In the genomic region with DNA sequence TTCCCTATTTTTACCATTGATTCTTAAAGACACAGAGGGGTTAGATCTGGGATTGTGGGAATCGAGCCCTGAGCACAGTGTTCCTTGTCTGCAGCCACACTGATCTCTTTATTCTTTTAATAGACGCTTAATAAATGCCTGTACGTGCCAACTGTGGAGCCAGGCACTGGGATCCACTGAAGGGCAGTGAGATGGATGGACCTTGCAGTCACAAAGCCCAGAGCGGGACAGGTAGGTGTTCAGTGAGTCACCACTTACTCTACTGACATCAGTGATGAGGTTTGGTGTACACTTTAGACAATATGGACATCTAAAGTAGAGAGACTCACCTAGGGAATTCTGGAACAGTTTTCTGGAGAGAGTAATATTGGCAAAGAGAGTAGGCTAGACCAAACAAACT, we compare ENCODE assay signal across 32 mouse cellular contexts. TPM values are rescaled to one million over a fixed set of nuclear protein-coding genes. Genes with fewer than 3 reads are reported as not detected.
"Had no signal": no experiment of that assay in that cellular context is flagged by ENCODE, and none has a peak within 500 bp of the region (broad histone marks: within the 10 kb centered on the region; RNA-seq: fewer than 3 reads in every experiment).

No protein-coding gene starts in this region.

- H3K27me3 ChIP-seq: heart, embryonic 13.5 days; heart, embryonic 15.5 days; hindbrain, embryonic 13.5 days; hindbrain, embryonic 15.5 days; kidney, embryonic 15.5 days; limb, embryonic 13.5 days; limb, embryonic 15.5 days had no signal

- H3K27ac ChIP-seq: gastrocnemius, adult 2 months; heart, embryonic 13.5 days; heart, embryonic 15.5 days; hindbrain, embryonic 13.5 days; hindbrain, embryonic 15.5 days; hindbrain, postnatal 0 days; kidney, embryonic 15.5 days; kidney, postnatal 0 days; limb, embryonic 13.5 days; limb, embryonic 15.5 days; liver, embryonic 12.5 days; liver, embryonic 14.5 days had no signal

- H3K9me3 ChIP-seq: heart, embryonic 13.5 days; heart, embryonic 15.5 days; hindbrain, embryonic 13.5 days; hindbrain, embryonic 15.5 days; kidney, embryonic 15.5 days; limb, embryonic 13.5 days; limb, embryonic 15.5 days; liver, embryonic 12.5 days had no signal

- H3K4me3 ChIP-seq: gastrocnemius, adult 2 months; heart, embryonic 13.5 days; heart, embryonic 15.5 days; hindbrain, embryonic 13.5 days; hindbrain, embryonic 15.5 days; kidney, embryonic 15.5 days; limb, embryonic 13.5 days; limb, embryonic 15.5 days; liver, embryonic 12.5 days had no signal

- ATAC-seq: forebrain, postnatal 0 days; hindbrain, postnatal 0 days; intestine, embryonic 16.5 days; liver, embryonic 12.5 days had no signal

- H3K36me3 ChIP-seq: heart, embryonic 13.5 days; heart, embryonic 15.5 days; hindbrain, embryonic 13.5 days; hindbrain, embryonic 15.5 days; kidney, embryonic 15.5 days; limb, embryonic 13.5 days; limb, embryonic 15.5 days; liver, embryonic 12.5 days had no signal

- H3K4me2 ChIP-seq: heart, embryonic 11.5 days; heart, embryonic 13.5 days; heart, embryonic 15.5 days; hindbrain, embryonic 13.5 days; hindbrain, embryonic 15.5 days; kidney, embryonic 15.5 days; limb, embryonic 13.5 days; limb, embryonic 15.5 days; liver, embryonic 12.5 days had no signal

- H3K9ac ChIP-seq: forebrain, postnatal 0 days; heart, embryonic 13.5 days; heart, embryonic 15.5 days; hindbrain, embryonic 13.5 days; hindbrain, embryonic 15.5 days; kidney, embryonic 15.5 days; limb, embryonic 13.5 days; limb, embryonic 15.5 days; liver, embryonic 12.5 days; liver, embryonic 14.5 days had no signal

- DNase-seq: forebrain, postnatal 0 days; gastrocnemius, adult 2 months; gastrocnemius, postnatal 10 days; gastrocnemius, postnatal 25 days; heart, adult 18-20 months; heart, postnatal 14 days; kidney, adult 11 months; kidney, adult 2 months; kidney, postnatal 14 days; kidney, postnatal 36 days; layer of hippocampus, adult 9-11 months; layer of hippocampus, postnatal 36 days; left cerebral cortex, postnatal 4 days had no signal

- H3K4me1 ChIP-seq: heart, embryonic 15.5 days; hindbrain, embryonic 13.5 days; hindbrain, embryonic 15.5 days; kidney, embryonic 15.5 days; limb, embryonic 13.5 days; limb, embryonic 15.5 days had no signal

RNA-seq across cellular contexts. Expression of a gene that starts 56.8 kb away (rescaled TPM):
- total RNA-seq: gastrocnemius, adult 2 months; gastrocnemius, postnatal 25 days; heart, adult 18-20 months; heart, adult 8-10 months; heart, postnatal 14 days; hematopoietic stem cell, adult 5-6 weeks; liver, adult 2 months had no signal
- polyA plus RNA-seq: heart, postnatal 0 days; kidney, adult 2 months; large intestine, adult 2 months; limb, embryonic 11.5 days; liver, adult 2 months had no signal
